Mouse (Mus musculus) hindbrain, embryonic 12.5 days (tissue): Measurements from ENCODE around the gene Rbm33. TPM values are rescaled to one million over a fixed set of nuclear protein-coding genes. Genes with fewer than 3 reads are reported as not detected.
A peak's percentile ranks its signal among the peaks of the same experiment; 100 is the strongest.

ENCODE experiments used
- ATAC-seq: fragments of 200-750 bp; cut with Nextera tagmentation; 2 replicates; pipeline ENCODE4 v1.8.0; 2017; ENCODE audit warnings: moderate TSS enrichment; ENCODE audit not compliant: low FRiP score
- H3K27ac ChIP-seq: fragments of 300-500 bp; sonication (generic); 2 replicates; pipeline ENCODE4 v1.5.1; 2016; ENCODE audit warnings: mild to moderate bottlenecking
- H3K27me3 ChIP-seq: fragments of 300-500 bp; sonication (generic); 2 replicates; pipeline ENCODE4 v1.6.1; 2016; ENCODE audit warnings: mild to moderate bottlenecking
- H3K36me3 ChIP-seq: fragments of 300-500 bp; sonication (generic); 2 replicates; pipeline ENCODE4 v1.6.1; 2016; ENCODE audit warnings: mild to moderate bottlenecking
- H3K4me1 ChIP-seq: fragments of 300-500 bp; sonication (generic); 2 replicates; pipeline ENCODE4 v1.6.1; 2016
- H3K4me2 ChIP-seq: fragments of 300-500 bp; sonication (generic); replicated peaks from 2 replicates; pipeline ENCODE4 v1.6.1; 2016; ENCODE audit warnings: mild to moderate bottlenecking
- H3K4me3 ChIP-seq: fragments of 300-500 bp; sonication (generic); 2 replicates; pipeline ENCODE4 v1.5.1; 2016; ENCODE audit warnings: mild to moderate bottlenecking
- H3K9ac ChIP-seq: fragments of 300-500 bp; sonication (generic); 2 replicates; pipeline ENCODE4 v1.6.1; 2016; ENCODE audit warnings: mild to moderate bottlenecking, moderate library complexity
- H3K9me3 ChIP-seq: fragments of 300-500 bp; sonication (generic); replicated peaks from 2 replicates; pipeline ENCODE4 v1.6.1; 2016; ENCODE audit warnings: mild to moderate bottlenecking
- WGBS: fragments of 180-500 bp; shearing (Covaris S2); methylation state at CpG from one replicate; pipeline ENCODE4 v1.1.7; 2016; 5-methylcytosine and 5-hydroxymethylcytosine counted together
- polyA plus RNA-seq: library from polyadenylated mRNA; unstranded; fragments of >200 nt; fragmentation: Nextera tagmentation; extraction: Ambion mirVana; gene quantifications from 2 replicates; pipeline ENCODE4 v1.2.1, GENCODE M21; 2016

Rbm33 gene
- polyA plus RNA-seq, 1 experiment from 2014 or later, result 24.5 TPM

DNA sequence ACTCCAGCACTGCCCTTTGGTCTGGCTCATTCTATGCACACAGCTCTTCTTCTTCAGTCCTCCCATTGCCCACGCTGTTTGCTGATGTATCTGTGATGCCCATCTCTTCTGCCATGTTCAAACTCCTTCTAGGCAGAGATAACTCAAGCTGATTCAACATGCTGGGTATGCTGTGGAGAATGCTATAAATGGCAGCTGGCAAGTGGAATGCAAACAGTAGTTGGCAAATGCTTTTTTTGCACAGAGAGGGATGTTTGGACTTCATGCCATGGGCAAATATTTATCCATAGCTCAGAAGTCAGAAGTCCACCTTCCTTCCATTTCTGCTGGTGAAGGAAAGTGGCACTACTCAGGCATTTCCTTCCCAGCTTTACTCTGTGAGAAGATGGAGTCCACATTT lies 14.2 kb upstream of the Rbm33 start:
- ATAC-seq, result no peak
- Histone ChIP-seq H3K9ac (no peak overlapping the region), H3K4me1 (no peaks in the 10 kb centered on the region), H3K4me2 (no peak overlapping the region), H3K36me3 (no peaks in the 10 kb centered on the region), H3K27me3 (no peaks in the 10 kb centered on the region), H3K27ac (no peak overlapping the region), H3K9me3 (no peaks in the 10 kb centered on the region), H3K4me3 (no peak overlapping the region)
- WGBS, result 91% methylated on average over 1 of the region's 1 CpGs

DNA sequence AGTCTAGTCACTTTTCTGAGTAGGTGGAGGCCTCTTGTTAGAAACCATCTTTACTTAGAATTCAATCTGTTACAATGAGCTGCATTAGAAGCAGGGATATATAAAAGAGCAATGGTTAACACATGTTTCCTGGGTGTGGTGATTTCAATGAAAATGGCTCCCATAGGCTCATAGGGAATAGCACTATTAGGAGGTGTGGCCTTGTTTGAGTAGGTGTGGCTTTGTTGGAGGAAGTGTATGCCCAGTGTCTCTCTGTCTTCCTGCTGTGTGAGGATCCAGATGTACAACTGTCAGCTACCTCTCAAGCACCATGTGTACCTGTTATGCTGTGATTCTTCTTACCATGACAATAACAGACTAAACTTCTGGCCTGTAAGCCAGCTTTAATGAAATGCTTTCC lies 12.4 kb upstream of the Rbm33 start:
- Histone ChIP-seq H3K27me3 (no peaks in the 10 kb centered on the region), H3K9me3 (no peaks in the 10 kb centered on the region), H3K27ac (no peak overlapping the region), H3K4me2 (no peak overlapping the region), H3K4me1 (no peaks in the 10 kb centered on the region), H3K4me3 (no peak overlapping the region), H3K36me3 (no peaks in the 10 kb centered on the region), H3K9ac (no peak overlapping the region)
- ATAC-seq, result no peak

DNA sequence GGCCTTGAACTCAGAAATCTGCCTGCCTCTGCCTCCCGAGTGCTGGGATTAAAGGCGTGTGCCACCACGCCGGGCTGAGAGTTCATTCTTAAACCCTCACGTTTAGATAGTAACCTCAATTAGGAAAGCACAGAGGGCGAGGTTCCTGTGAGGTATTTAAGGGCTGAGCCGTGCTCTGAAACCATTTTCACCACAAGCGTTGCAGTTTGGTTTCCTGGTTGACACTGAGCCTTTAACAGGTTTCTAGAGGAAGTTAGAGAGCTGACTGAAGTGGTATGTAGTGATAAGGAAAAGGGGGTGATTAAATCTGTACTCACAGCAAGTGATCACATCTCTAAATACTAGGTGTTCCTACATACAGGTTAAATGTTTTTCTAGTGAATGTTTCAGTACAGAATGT lies 1.4 kb upstream of the Rbm33 start:
- peaks cover 18% of the 10 kb centered on the region for H3K4me1 ChIP-seq
- no peak for ATAC-seq
- no peak overlapping the region for H3K9ac ChIP-seq
- H3K4me2 ChIP-seq, result no peak overlapping the region
- H3K27ac ChIP-seq, result no peak overlapping the region
- no peaks in the 10 kb centered on the region for H3K27me3 ChIP-seq
- H3K9me3 ChIP-seq, result no peaks in the 10 kb centered on the region
- H3K4me3 ChIP-seq, result no peak overlapping the region
- WGBS, result 87% methylated on average over 8 of the region's 8 CpGs
- no peaks in the 10 kb centered on the region for H3K36me3 ChIP-seq

DNA sequence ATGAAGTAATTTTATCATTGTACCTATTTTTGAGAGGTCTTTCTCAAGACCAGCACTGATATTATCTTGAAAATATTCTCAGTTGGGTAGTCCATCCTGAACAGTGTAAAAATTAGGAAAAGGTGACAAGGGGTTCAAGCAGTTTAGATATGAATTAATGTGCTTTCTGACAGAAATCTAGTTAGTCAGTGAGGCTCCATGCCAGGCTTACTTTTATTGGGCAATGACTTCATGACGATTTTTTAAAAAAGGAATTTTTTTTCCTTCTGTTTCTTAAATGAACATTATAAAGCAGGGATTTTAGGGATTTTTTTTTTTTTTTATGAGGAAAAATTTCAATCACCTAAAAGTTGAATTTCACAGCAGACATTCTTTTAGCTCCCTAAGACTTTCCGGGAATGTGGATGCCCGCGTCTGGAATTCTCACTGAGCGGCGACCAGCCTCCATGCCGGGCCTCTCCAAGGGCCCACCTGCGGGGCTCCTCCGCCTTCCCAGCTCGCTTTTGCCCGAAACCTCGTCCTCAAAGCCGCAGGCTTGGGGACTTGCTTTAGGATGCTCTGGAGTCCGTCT lies 685 bp upstream of the Rbm33 start:
- Histone ChIP-seq H3K4me2 (peak overlapping the region; percentile 75), H3K27ac (peak overlapping the region; percentile 100), H3K36me3 (no peaks in the 10 kb centered on the region), H3K9ac (peak overlapping the region; percentile 100), H3K4me1 (peaks cover 23% of the 10 kb centered on the region), H3K27me3 (no peaks in the 10 kb centered on the region), H3K4me3 (peak overlapping the region; percentile 99), H3K9me3 (no peaks in the 10 kb centered on the region)
- ATAC-seq, result peak; percentile 66; the same call in 1 of the 2 replicates
- 2% methylated on average over 14 of the region's 14 CpGs for WGBS

DNA sequence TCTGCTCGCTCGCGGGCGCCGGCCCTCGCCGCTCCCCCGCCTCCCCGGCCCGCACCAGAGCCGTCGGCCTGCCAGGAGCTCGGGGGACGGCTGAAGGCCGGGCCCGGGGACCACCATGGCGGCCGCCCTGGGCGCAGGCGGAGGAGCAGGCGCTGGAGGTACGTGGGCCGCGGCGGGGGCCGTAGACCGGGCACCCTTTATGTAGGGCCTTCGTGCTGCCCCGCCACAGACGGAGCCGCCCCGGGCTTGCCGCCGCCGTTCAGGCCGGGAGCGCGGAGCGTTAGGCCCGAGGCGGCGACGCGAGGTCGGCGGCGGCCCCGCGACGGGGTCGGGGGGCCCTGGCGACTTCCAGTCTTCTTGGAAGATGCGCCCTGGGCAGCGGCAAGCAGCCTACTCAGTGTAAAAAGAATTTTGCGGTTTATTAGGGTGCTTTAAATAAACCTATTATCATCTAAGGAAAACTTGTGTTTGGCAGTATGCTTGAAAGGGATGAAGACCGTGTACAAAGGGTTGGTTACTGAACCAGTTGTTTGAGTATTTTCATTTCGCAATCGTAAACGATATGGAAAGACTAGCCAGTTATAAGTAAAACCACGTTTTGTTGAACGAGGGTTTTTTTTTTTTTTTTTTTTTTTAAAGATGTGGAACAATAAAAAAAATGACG lies 464 bp downstream of the Rbm33 start:
- Histone ChIP-seq H3K4me2 (peak overlapping the region; percentile 75), H3K27me3 (no peaks in the 10 kb centered on the region), H3K27ac (peak overlapping the region; percentile 100), H3K36me3 (no peaks in the 10 kb centered on the region), H3K4me1 (peaks cover 23% of the 10 kb centered on the region), H3K9ac (peak overlapping the region; percentile 100), H3K4me3 (peak overlapping the region; percentile 99), H3K9me3 (no peaks in the 10 kb centered on the region)
- ATAC-seq, result peak; percentile 79
- WGBS, result under 1% methylated on average over 52 of the region's 62 CpGs

DNA sequence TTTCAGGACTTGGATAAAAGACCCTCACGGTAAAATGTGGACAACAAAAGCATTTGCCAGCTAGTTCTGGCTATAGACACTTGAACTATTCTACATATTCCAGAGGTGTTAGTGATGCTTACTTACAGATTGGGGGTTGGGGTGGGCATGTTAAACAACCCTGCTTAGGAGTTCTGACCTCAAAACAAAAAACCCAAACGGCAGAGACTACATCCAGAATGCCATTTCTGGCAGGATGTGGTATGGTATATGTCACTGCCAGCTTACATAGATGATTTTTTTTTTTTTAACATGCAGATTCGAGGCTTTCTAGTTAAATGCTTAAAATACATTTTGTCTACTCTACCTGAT lies 971 bp downstream of the Rbm33 start:
- peaks cover 23% of the 10 kb centered on the region for H3K4me1 ChIP-seq
- H3K4me3 ChIP-seq, result peak overlapping the region; percentile 99
- H3K27ac ChIP-seq, result peak overlapping the region; percentile 100; the same call in 1 of the 2 replicates
- no peaks in the 10 kb centered on the region for H3K36me3 ChIP-seq
- no peaks in the 10 kb centered on the region for H3K27me3 ChIP-seq
- peak overlapping the region; percentile 75 for H3K4me2 ChIP-seq
- no peak for ATAC-seq
- peak overlapping the region; percentile 100 for H3K9ac ChIP-seq
- WGBS, result 7% methylated on average over 3 of the region's 3 CpGs
- H3K9me3 ChIP-seq, result no peaks in the 10 kb centered on the region

DNA sequence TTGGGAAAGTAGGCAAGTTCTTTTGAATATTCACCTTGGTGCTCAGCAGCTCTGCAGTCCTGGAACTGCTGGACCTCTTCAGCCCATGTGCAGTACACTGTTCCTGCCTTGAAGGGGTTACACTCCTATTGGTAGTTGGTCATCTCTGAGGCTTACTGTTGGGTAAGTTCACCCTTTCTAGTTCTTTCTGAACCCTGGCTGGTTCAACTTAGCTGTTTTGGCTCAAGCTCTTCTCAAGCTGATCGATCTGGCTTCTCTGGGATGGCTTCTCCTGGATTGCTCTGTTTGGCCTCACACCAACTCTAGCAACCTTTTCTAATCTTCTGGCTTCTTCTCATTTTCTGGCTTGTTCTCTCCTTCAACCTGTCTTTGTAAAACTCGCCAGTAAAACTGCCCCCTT lies 1.8 kb downstream of the Rbm33 start:
- 70% methylated on average over 2 of the region's 2 CpGs for WGBS
- H3K36me3 ChIP-seq, result no peaks in the 10 kb centered on the region
- H3K4me2 ChIP-seq, result peak overlapping the region; percentile 75
- H3K4me3 ChIP-seq, result peak overlapping the region; percentile 99; the same call in 1 of the 2 replicates
- H3K27ac ChIP-seq, result no peak overlapping the region
- peaks cover 23% of the 10 kb centered on the region for H3K4me1 ChIP-seq
- no peaks in the 10 kb centered on the region for H3K27me3 ChIP-seq
- ATAC-seq, result no peak
- H3K9ac ChIP-seq, result 0 out of 2 replicates have a peak overlapping the region, but pooled peaks have one; percentile 40
- no peaks in the 10 kb centered on the region for H3K9me3 ChIP-seq

DNA sequence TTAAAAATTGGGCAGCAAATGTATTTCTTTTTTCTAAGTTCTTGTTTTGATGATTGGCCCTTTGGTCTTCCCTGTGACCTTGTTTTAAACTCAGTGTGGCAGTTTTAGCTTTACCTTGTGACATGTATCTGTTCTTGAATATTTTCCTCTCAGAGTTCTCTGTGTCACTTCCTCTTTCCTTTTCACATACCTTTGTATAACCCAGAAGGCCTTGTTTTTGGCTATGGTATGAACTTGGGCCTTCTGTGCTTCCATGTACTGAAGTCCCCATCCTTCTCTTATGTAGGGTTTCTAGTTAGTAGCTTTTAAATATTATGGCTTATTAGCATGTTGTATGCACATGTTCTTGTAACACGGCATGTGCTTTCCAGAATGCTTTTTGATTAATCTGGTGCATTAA lies 4.8 kb downstream of the Rbm33 start:
- no peaks in the 10 kb centered on the region for H3K27me3 ChIP-seq

DNA sequence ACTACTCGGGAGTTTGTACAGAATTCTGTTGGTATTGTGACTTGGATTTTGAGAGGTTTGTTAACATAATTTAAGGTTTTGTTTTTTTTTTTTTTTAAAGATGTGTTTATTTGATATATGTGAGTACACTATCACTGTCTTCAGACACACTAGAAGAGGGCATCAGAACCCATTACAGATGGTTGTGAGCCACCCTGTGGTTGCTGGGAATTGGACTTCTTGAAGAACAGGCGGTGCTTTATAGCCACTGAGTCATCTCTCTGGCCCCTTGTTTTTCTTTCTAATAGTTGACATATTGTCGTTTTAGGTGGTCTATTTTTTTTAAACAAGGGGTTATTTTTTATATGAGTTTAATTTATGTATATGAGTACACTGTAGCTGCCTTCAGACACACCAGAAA lies 5.3 kb downstream of the Rbm33 start:
- ATAC-seq, result no peak
- Histone ChIP-seq H3K9ac (no peak overlapping the region), H3K27ac (no peak overlapping the region), H3K4me3 (no peak overlapping the region), H3K27me3 (no peaks in the 10 kb centered on the region), H3K4me2 (no peak overlapping the region), H3K36me3 (no peaks in the 10 kb centered on the region), H3K4me1 (peaks cover 28% of the 10 kb centered on the region), H3K9me3 (no peaks in the 10 kb centered on the region)
- 85% methylated on average over 3 of the region's 3 CpGs for WGBS

More for the DNA sequence above, 4.8 kb downstream of the Rbm33 start:
- Histone ChIP-seq H3K4me1 (peaks cover 26% of the 10 kb centered on the region), H3K4me2 (no peak overlapping the region), H3K27ac (no peak overlapping the region), H3K4me3 (no peak overlapping the region), H3K36me3 (no peaks in the 10 kb centered on the region), H3K9ac (no peak overlapping the region), H3K9me3 (no peaks in the 10 kb centered on the region)
- no peak for ATAC-seq
- WGBS, result 91% methylated on average over 1 of the region's 1 CpGs

DNA sequence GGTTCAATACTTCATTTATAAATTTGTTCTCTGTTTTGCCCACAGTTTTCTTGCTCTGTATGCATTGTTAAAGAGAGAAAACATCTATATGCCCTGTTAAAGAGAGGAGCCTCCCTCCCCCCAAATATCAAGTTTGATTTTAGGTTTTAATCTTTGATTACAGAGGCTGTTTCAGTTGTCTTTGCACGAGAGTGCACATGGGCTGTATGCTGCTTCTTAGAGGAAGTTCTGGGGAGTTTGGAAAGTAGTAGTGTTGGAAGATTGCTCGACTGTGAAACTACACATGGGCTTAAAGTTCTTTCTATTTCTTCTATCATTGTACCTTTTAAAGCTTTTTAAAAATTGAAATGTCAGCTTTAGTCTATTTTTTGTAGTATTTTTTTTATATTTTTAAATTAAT lies 6.9 kb downstream of the Rbm33 start:
- Histone ChIP-seq H3K36me3 (no peaks in the 10 kb centered on the region), H3K9ac (no peak overlapping the region), H3K9me3 (no peaks in the 10 kb centered on the region), H3K4me2 (no peak overlapping the region), H3K4me3 (no peak overlapping the region), H3K27me3 (no peaks in the 10 kb centered on the region), H3K4me1 (peaks cover 24% of the 10 kb centered on the region), H3K27ac (no peak overlapping the region)
- 96% methylated on average over 2 of the region's 2 CpGs for WGBS
- no peak for ATAC-seq

DNA sequence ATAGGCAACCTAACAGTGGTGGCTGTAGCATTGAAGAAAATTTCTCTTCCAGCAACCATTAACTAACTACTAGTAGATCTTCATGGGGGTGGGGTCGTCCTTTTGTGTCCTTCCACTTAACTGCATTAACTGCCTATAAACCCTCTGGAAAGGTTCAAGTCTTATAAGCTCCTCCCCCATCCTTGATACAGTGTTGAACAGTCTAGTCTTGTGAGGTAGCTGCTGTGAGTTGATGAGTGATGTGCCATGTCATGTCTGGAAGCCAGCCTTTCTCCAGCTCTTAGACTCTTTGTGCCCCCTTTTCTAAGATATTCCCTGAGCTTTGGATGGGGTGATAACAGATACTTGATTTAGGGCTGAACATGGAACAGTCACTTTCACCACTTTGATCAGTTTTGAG lies 7.5 kb downstream of the Rbm33 start:
- Histone ChIP-seq H3K9me3 (no peaks in the 10 kb centered on the region), H3K4me3 (no peak overlapping the region), H3K27me3 (no peaks in the 10 kb centered on the region), H3K4me2 (no peak overlapping the region), H3K27ac (no peak overlapping the region), H3K9ac (no peak overlapping the region), H3K36me3 (no peaks in the 10 kb centered on the region), H3K4me1 (peaks cover 18% of the 10 kb centered on the region)
- no peak for ATAC-seq
- WGBS, result 84% methylated on average over 1 of the region's 1 CpGs

DNA sequence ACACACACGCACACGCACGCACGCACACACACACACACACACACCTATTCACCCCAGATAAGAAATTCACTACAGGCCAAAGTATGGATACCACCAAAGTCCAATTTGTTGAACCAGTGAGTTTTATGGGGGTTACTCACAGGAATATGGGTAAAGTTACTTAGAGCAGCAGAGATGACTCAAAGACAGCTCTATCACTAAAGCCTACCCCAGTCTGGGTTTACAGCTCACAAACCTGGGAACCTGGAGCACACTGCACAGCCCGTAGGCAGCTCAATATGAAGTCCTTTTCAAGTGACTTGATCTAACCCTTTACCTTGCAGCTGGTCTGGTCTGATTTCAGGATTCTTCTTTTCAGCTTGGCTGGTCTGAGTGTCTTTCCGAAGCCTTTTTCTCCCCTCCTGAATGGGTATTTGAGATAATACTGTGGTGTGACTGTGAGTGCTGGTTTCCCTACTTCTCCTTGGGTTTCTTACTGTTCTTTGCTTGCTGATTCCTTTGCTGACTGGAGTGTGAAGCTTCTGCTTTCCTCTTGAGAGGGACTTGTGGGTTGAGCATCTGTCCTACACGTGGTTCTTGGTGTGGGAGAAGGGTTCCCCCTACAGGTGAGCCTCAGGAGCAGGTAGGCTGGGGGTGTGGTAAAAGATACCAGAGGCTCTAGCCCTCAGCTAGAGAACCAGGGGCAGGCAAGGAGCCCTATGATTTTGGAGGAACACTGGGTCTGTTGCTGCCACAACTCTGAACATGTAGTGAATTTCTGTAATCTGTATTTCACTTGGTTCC lies 12.3 kb downstream of the Rbm33 start:
- H3K36me3 ChIP-seq, result peaks cover 12% of the 10 kb centered on the region
- H3K4me3 ChIP-seq, result no peak overlapping the region
- WGBS, result 80% methylated on average over 7 of the region's 7 CpGs
- peaks cover 6% of the 10 kb centered on the region for H3K4me1 ChIP-seq
- no peaks in the 10 kb centered on the region for H3K9me3 ChIP-seq
- H3K27me3 ChIP-seq, result no peaks in the 10 kb centered on the region
- H3K27ac ChIP-seq, result no peak overlapping the region
- H3K4me2 ChIP-seq, result no peak overlapping the region
- no peak for ATAC-seq
- H3K9ac ChIP-seq, result no peak overlapping the region
